Mouse (Mus musculus) olfactory bulb, adult 2 months (tissue): ENCODE data around the gene Hlcs. TPM values are rescaled to one million over a fixed set of nuclear protein-coding genes. Genes with fewer than 3 reads are reported as not detected.

Source experiments
- H3K27ac ChIP-seq: fragments of 200-500 bp; 2 replicates; pipeline ENCODE4 v1.5.1; 2012; ENCODE audit warnings: low read depth, low read length; ENCODE audit not compliant: insufficient read depth
- H3K4me1 ChIP-seq: fragments of 200-500 bp; 2 replicates; pipeline ENCODE4 v1.6.1; 2012; ENCODE audit warnings: low read length; ENCODE audit not compliant: control insufficient read depth, insufficient read depth
- H3K4me3 ChIP-seq: fragments of 200-500 bp; 2 replicates; pipeline ENCODE4 v1.5.1; 2012; ENCODE audit warnings: mild to moderate bottlenecking, low read depth, low read length, moderate library complexity; ENCODE audit not compliant: insufficient read depth
- CTCF ChIP-seq: fragments of 200-500 bp; IDR thresholded peaks from 2 replicates; pipeline ENCODE4 v1.5.1; 2012; ENCODE audit warnings: low read depth, mild to moderate bottlenecking, low read length, moderate library complexity; ENCODE audit not compliant: insufficient read depth
- POLR2A ChIP-seq: fragments of 200-500 bp; IDR thresholded peaks from 2 replicates; pipeline ENCODE4 v1.6.1; 2012; ENCODE audit warnings: mild to moderate bottlenecking, low read depth, low read length, moderate library complexity; ENCODE audit not compliant: insufficient read depth
- WGBS: fragments of 180-500 bp; shearing (Covaris S2); methylation state at CpG from one replicate; pipeline ENCODE4 v1.1.7; 2018; 5-methylcytosine and 5-hydroxymethylcytosine counted together
- polyA plus RNA-seq: library from polyadenylated mRNA; stranded (reverse); fragments of >200 nt; gene quantifications from 2 replicates; pipeline ENCODE4 v1.2.4, GENCODE M21; 2012; ENCODE audit warnings: low replicate concordance; ENCODE audit not compliant: missing spikeins, insufficient read depth, insufficient read length

Gene Hlcs
- polyA plus RNA-seq, 1 experiment: not detected

GRCm38 (mm10) chr16:94113160-94113559 lies 200.2 kb downstream of the Hlcs start:
- Histone ChIP-seq H3K4me3 (no peak overlapping the region), H3K27ac (no peak overlapping the region), H3K4me1 (no peaks in the 10 kb centered on the region)
- TF ChIP-seq CTCF (no peak), POLR2A (no peak)
- 87% methylated on average over 7 of the region's 7 CpGs for WGBS

- 19% methylated on average over 12 of the region's 12 CpGs for WGBS
- Histone ChIP-seq H3K4me3 (no peak overlapping the region), H3K4me1 (no peaks in the 10 kb centered on the region), H3K27ac (no peak overlapping the region)
- TF ChIP-seq POLR2A: no peak
- no peak for TF ChIP-seq CTCF
Observed at GRCm38 (mm10) chr16:94097724-94098455, 215.5 kb downstream of the Hlcs start.

GRCm38 (mm10) chr16:94096479-94096878 lies 216.9 kb downstream of the Hlcs start:
- Histone ChIP-seq H3K27ac (no peak overlapping the region), H3K4me1 (no peaks in the 10 kb centered on the region), H3K4me3 (no peak overlapping the region)
- TF ChIP-seq CTCF (no peak), POLR2A (no peak)
- WGBS: 4% methylated on average over 14 of the region's 14 CpGs

GRCm38 (mm10) chr16:94095109-94095822 lies 218.1 kb downstream of the Hlcs start:
- Histone ChIP-seq H3K4me3 (no peak overlapping the region), H3K27ac (no peak overlapping the region), H3K4me1 (no peaks in the 10 kb centered on the region)
- TF ChIP-seq POLR2A (no peak), CTCF (no peak)
- WGBS: 4% methylated on average over 26 of the region's 26 CpGs

GRCm38 (mm10) chr16:94094251-94095108 lies 218.9 kb downstream of the Hlcs start:
- H3K4me1 ChIP-seq: no peaks in the 10 kb centered on the region
- no peak overlapping the region for H3K27ac ChIP-seq
- WGBS: 4% methylated on average over 48 of the region's 48 CpGs
- no peak overlapping the region for H3K4me3 ChIP-seq
- no peak for TF ChIP-seq CTCF
- no peak for TF ChIP-seq POLR2A

GRCm38 (mm10) chr16:94093151-94093863 lies 220.1 kb downstream of the Hlcs start:
- TF ChIP-seq CTCF (no peak), POLR2A (no peak)
- H3K4me1 ChIP-seq: no peaks in the 10 kb centered on the region
- H3K4me3 ChIP-seq: no peak overlapping the region
- no peak overlapping the region for H3K27ac ChIP-seq
- WGBS: 4% methylated on average over 24 of the region's 24 CpGs

- Histone ChIP-seq H3K4me3 (no peak overlapping the region), H3K27ac (no peak overlapping the region), H3K4me1 (no peaks in the 10 kb centered on the region)
- 3% methylated on average over 12 of the region's 12 CpGs for whole genome bisulfite sequencing
- TF ChIP-seq CTCF: no peak
- no peak for TF ChIP-seq POLR2A
Observed at GRCm38 (mm10) chr16:94092511-94093150, 220.7 kb downstream of the Hlcs start.
